Mouse (Mus musculus) embryonic stem cell, embryonic (primary cell): ENCODE measurements around the gene Ttc24.

Source experiments
- CTCF ChIA-PET, 4 experiments: fragments of 300-600 bp in 2 of 4; fragments of 350-600 bp in 2 of 4; sonication (Branson Sonifier 250); formaldehyde crosslinking; loops; one replicate each; lab custom pipeline; 2022; ENCODE audit warnings: inconsistent platforms in 2 of 4; lab: Charles Lee
- POLR2A ChIA-PET, 4 experiments: fragments of 300-600 bp in 2 of 4; fragments of 350-600 bp in 2 of 4; sonication (Branson Sonifier 250); formaldehyde crosslinking; loops; one replicate each; lab custom pipeline; 2022; ENCODE audit warnings: antibody characterized with exemption in 4 of 4, inconsistent platforms in 1 of 4; lab: Charles Lee

Gene Ttc24

DNA sequence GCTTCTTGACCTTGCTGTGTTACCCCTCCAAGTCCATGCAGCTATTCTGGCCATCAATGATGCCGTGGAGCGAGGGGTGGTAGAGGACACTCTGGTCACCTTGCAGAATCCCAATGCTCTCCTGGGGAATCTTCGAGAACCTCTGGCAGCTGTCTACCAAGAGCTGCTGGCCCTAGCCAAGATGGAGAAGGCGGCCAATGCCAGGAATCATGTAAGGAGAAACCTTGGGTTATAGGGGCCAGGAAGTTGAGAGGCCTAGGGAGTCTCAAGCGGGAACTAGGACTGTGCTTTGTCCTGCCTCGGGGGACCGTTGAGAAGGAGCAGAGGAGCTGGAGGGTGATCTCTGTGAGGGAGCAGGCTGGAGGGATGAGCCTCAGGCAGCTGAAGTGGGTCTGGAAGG is 12.0 kb upstream of the Ttc24 start:
- POLR2A ChIA-PET: interaction anchor here in 2 of 4 experiments (0.5 to 2.4 kb wide), 4 partner anchors 9 to 85 kb away, joined by 3 to 5 read pairs (median 3); partner anchors contain the start of gene Iqgap3 (in 1 of the 2)
- CTCF ChIA-PET: interaction anchor here in 1 of 4 experiments (0.6 to 1.0 kb wide), 3 partner anchors 59 to 401 kb away, joined by 3 to 6 read pairs (median 4); no protein-coding TSS in a partner anchor

DNA sequence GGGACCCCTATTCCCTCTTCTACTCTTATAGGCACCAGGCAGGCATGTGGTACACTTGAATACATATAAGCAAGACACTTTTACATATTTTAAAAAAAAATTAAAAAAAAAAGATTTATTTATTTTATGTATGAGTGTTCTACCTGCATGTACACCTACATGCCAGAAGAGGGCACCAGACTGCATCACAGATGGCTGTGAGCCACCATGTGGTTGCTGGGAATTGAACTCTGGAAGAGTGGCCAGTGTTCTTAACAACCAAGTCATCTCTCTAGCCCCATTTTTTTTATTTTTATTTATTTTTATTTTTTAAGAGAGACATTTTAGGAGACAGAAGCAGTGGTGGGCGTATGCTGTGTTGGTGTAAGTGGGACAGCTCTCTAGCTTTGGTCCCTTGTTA is 9.6 kb upstream of the Ttc24 start:
- ChIA-PET POLR2A (interaction anchor here in 2 of 4 experiments (0.7 to 1.4 kb wide), 6 partner anchors 20 to 577 kb away, joined by 3 to 4 read pairs (median 4); no protein-coding TSS in a partner anchor), CTCF (interaction anchor here (0.6 to 1.5 kb wide), 7 partner anchors 17 to 155 kb away, joined by 3 to 8 read pairs (median 3); no protein-coding TSS in a partner anchor)

DNA sequence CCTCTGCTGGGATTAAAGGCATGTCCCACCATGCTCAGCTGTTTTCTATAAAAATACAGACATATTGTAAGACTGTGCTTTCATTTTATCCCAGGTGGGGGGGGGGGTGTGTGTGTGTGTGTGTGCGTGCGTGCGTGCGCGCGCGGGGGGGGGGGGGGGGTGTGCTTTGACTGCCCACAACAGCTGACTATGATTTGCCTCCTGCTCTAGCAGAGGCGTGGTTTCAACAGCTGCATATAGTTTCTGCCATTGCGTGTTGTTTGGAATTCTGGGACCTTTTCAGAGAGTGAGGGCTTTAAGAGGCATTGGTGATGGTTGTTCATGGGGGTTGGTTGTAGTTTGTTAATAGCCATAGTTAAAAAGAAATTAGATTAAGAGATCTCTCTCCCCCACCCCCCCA is 7.4 kb upstream of the Ttc24 start:
- POLR2A ChIA-PET: interaction anchor here in 2 of 4 experiments (0.6 to 1.7 kb wide), 3 partner anchors 89 to 346 kb away, joined by 3 to 5 read pairs (median 4); no protein-coding TSS in a partner anchor
- CTCF ChIA-PET: interaction anchor here in 3 of 4 experiments (0.6 to 1.3 kb wide), 6 partner anchors 17 to 351 kb away, joined by 3 to 4 read pairs (median 3); no protein-coding TSS in a partner anchor

DNA sequence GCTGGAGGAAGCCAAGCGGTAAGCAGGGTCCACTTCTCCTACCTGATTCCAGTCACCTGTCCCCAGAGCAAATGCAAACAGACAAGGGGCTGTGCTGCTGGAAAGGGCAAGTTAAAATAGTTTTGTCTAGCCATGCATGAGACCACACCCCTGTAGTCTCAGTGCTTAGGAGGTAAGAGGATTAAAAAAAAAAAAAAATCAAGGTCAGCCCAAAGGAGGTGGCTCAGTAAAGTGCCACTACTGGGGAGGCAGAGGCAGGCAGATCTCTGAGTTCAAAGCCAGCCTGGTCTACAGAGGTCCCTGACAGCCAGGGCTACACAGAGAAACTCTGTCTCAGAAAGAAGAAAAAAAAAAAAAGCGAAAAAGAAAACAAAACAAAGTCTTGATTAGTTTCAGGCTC is 5.9 kb upstream of the Ttc24 start:
- POLR2A ChIA-PET: interaction anchor here in 3 of 4 experiments (0.6 to 1.0 kb wide), 4 partner anchors 24 to 469 kb away, joined by 3 to 6 read pairs (median 4); partner anchors contain the start of gene Ubqln4 (in 1 of the 3)
- CTCF ChIA-PET: interaction anchor here in 2 of 4 experiments (0.7 to 0.9 kb wide), 3 partner anchors 22 to 742 kb away, joined by 3 read pairs; no protein-coding TSS in a partner anchor

DNA sequence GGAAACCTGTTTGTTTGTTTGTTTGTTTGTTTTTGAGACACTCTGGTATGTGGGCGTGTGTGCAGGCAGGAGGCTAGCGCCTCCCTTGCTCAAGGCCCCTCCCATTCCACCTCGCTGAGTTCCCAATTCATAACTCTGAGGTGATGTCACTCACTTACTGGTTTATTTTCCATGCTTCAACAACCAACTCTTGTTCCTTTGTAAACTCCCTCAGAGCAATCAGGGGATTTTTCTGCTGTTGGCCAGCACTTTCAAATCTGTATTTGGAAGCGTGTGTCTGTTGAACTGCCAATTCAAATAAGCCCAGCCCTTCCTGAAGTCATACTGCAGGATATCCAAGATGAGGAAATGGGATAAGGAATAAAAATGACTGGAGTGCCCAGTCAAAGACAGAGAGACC is 4.6 kb upstream of the Ttc24 start:
- POLR2A ChIA-PET: interaction anchor here in 3 of 4 experiments (0.8 to 3.4 kb wide), 24 partner anchors 10 to 197 kb away, joined by 3 to 15 read pairs (median 4); partner anchors contain the start of genes Hdgf (in 1 of the 3), Nes (in 1 of the 3) and Prcc (in 1 of the 3)

DNA sequence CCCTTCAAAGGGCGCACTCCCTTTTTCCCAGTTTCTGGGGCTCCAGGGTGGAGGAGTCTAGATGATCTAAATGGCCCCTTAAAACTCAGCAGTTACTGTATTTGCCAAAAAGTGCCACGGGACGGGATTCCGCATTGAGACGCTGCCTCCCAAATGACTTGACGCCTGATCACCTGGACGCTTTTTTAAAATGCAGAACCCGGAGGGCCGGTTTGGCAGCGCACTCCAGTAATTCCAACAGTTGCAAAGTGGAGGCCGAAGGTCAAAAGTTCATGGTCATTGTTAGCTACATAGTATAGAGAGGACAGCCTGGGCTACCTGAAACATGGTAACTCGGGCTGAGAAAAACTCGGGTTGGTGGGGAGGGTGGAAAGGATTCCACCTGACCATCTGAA is 4.1 kb upstream of the Ttc24 start:
- CTCF ChIA-PET: interaction anchor here (0.6 to 2.0 kb wide), 22 partner anchors 10 to 164 kb away, joined by 3 to 14 read pairs (median 5); partner anchors contain the start of gene Nes (in 3 of the 4)
- POLR2A ChIA-PET: interaction anchor here in 3 of 4 experiments (0.8 to 3.4 kb wide), 44 partner anchors 9 to 254 kb away, joined by 3 to 15 read pairs (median 4); partner anchors contain the start of genes Prcc (in 2 of the 3), Smg5 (in 2 of the 3), Tmem79 (in 2 of the 3) and Bcan (in 1 of the 3)

More for the DNA sequence above, 4.6 kb upstream of the Ttc24 start:
- CTCF ChIA-PET: interaction anchor here in 3 of 4 experiments (0.7 to 2.0 kb wide), 11 partner anchors 10 to 164 kb away, joined by 3 to 14 read pairs (median 6); partner anchors contain the start of gene Nes (in 3 of the 3)

DNA sequence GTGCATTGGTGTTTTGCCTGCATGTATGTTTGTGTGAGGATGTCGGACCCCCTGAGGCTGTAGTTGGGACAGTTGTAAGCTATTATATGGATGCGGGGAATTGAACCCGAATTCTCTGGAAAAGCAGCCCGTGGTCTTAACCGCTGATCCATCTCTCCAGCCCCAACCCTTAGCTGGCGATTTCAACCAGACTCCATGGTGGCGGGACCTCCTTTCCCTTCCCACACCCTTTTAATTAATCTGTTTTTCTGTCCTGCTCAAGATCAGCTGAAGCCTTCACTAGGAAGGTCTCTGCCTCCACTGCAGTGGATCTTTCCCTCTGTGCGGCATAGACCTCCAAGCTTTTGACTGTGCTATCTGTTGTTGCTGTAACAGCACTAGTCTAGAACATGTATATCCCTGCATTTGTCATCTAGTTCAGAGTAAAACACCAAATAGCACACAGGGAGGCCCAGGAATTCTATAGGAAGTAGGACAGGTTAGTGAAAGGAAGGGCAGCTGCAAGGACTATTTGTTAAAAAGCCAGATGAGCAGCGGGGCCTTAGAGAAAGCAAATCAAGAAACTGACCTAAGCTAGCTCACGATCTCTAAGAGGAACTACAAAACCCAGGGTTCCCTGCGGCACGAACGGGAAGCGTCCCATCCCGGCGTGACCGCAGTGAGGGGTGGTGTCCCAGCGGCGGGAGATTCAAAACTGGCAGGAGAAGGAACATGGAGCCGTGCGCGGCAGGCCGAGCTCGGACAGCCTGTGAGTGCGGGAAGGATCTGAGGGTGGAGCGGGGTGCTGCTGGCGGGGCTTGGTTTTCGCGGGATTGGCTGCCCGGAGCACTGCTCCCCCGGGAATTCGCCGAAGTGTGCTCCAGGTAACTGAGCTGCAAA is 3.5 kb upstream of the Ttc24 start, which contains the start of gene Iqgap3:
Gene Iqgap3, plus strand, starts transcription at position 627 of the 879 bp plus-strand sequence.
- POLR2A ChIA-PET: interaction anchor here in 3 of 4 experiments (0.6 to 3.4 kb wide), 63 partner anchors 9 to 254 kb away, joined by 3 to 15 read pairs (median 4); partner anchors contain the start of genes Prcc (in 2 of the 3), Smg5 (in 2 of the 3), Tmem79 (in 2 of the 3) and Bcan (in 1 of the 3)

DNA sequence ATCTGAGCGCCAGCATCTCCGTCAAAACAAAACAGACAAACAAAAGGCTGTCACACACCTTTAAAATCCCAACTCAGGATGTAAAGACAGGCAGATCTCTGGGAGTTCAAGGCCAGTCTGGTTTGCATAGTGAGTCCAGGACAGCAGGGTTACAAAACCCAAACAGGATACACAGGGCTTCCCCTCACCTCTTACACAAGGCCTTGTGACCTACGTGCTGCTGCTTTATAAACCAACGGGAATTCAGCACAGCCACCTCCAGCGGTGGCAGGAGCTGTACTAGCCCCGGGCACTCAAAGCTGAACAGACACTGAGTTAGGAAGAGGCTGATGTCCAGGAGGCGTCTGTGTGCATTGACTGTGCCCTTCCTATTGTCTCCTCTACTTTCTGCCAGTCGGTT is 663 bp downstream of the Ttc24 start:
- ChIA-PET POLR2A (interaction anchor here in 2 of 4 experiments (0.6 to 0.8 kb wide), 4 partner anchors 8 to 154 kb away, joined by 3 to 5 read pairs (median 4); no protein-coding TSS in a partner anchor), CTCF (interaction anchor here in 1 of 4 experiments (0.6 to 1.2 kb wide), 3 partner anchors 16 to 66 kb away, joined by 3 to 7 read pairs (median 5); no protein-coding TSS in a partner anchor)

More for the DNA sequence above, 3.5 kb upstream of the Ttc24 start, which contains the start of gene Iqgap3:
- CTCF ChIA-PET: interaction anchor here (0.6 to 2.0 kb wide), 29 partner anchors 9 to 277 kb away, joined by 3 to 14 read pairs (median 4); partner anchors contain the start of genes Nes (in 3 of the 4) and Mef2d (in 1 of the 4)

DNA sequence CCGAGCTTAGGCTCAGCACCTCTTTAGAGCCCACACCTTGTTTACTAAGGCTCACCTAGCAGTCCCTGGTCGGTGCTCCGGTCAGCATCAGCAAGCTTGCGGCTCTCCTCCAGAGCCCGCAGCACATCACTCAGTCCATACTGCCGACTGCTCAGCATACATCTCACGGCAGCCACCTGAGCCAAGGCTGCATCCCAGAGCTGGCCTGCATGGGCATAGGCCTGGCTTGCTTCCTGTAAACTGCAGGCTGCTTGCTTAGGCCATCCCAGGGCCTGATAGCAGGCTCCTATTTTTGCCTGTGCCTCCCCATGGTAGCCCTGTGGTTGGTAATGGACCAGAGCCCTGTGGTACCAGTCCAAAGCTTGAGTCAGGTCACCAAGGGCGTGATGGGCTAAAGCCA is 3.3 kb downstream of the Ttc24 start:
- CTCF ChIA-PET: interaction anchor here in 3 of 4 experiments (0.6 to 6.8 kb wide), 9 partner anchors 54 to 307 kb away, joined by 3 to 76 read pairs (median 3); no protein-coding TSS in a partner anchor
- POLR2A ChIA-PET: interaction anchor here in 1 of 4 experiments (1.0 kb wide), 1 partner anchor 65 kb away, joined by 3 read pairs; no protein-coding TSS in a partner anchor

DNA sequence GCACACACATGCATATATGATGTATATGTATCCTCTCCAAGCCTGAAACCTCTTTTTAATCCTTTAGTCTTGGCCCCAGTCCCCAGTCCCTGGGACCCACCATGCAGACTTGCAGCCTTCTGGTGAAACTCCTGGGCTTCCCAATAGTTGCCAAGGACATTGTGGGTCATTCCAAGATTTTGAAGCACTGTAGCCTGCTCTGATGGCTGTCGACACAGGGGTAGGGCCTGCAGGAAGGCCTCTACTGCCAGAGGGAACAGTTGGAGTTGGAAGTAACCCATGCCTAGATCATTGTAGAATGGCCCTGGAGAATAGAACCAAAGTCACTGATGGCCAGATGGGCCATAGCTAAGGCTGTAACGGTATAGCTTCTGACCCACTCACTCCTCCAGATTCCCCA is 3.8 kb downstream of the Ttc24 start:
- ChIA-PET POLR2A (interaction anchor here in 1 of 4 experiments (1.0 kb wide), 2 partner anchors 65 to 69 kb away, joined by 3 read pairs; no protein-coding TSS in a partner anchor), CTCF (interaction anchor here in 3 of 4 experiments (0.6 to 6.8 kb wide), 8 partner anchors 55 to 306 kb away, joined by 3 to 76 read pairs (median 3); no protein-coding TSS in a partner anchor)

DNA sequence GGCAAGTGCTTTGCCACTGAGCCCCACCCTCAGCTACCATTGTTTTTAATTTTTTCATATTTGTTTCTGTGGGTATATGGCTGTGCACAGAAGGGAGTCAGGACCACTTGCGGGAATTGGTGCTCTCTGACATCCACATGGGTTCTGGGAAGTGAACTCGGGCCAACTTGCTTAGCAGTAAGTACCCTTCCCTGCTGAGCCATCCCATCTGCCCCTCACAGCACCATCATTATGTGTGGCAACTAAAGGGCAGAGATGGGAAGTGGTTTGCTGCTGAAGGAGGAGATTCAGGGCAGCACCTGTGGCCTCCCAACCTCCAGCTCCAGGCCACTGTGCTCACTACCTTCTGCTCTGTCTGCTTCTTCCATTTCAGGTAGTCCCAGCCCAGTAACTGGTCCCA is 4.5 kb downstream of the Ttc24 start:
- CTCF ChIA-PET: interaction anchor here in 2 of 4 experiments (1.7 to 6.8 kb wide), 3 partner anchors 57 to 63 kb away, joined by 6 to 76 read pairs (median 9); no protein-coding TSS in a partner anchor
- POLR2A ChIA-PET: interaction anchor here in 1 of 4 experiments (1.0 to 2.6 kb wide), 2 partner anchors 9 to 70 kb away, joined by 3 to 5 read pairs; no protein-coding TSS in a partner anchor

DNA sequence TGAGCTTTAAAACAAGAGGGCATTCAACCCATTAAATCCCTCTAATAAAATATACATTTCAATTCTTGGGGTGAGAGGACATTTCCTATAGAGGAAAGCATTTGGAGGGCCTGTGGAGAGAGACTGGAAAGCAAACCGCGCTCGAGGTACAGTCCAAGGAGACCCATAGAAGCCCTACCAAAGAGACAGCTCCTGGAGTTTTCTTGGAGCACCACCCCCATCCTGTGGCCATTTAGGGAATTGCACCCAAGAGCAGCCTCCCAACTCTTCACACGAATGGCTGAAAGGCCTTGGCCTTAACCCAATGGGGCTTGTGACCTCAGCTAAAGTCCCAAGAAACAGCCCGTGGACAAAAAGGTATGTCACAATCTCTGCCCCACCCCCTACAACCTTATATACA is 6.3 kb downstream of the Ttc24 start:
- CTCF ChIA-PET: interaction anchor here (0.5 to 6.8 kb wide), 69 partner anchors 9 to 1306 kb away, joined by 3 to 76 read pairs (median 4); partner anchors contain the start of genes Hapln2 (in 3 of the 4), Iqgap3 (in 3 of the 4), Nes (in 2 of the 4) and Bcan (in 1 of the 4)

DNA sequence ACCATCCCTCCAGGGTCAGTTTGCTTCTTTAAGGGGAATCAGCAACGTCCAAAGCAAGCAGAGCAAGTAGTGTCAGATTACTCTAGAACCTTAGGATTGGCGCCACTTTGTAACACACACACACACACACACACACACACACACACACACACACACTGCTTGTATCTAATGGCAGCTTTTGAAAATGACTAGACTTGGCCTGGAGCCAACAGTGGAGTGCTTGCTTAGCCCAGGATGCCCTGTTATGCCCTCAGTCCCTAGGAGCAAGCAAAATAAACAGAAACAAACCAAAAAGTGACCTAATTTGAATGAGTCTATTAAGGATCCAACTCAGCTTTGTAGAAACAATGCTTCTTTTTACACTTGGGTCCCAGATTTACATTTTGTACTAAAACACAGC is 9.7 kb downstream of the Ttc24 start:
- ChIA-PET POLR2A (interaction anchor here in 1 of 4 experiments (0.6 to 2.7 kb wide), 3 partner anchors 13 to 86 kb away, joined by 3 to 13 read pairs (median 3); partner anchors contain the start of gene Iqgap3), CTCF (interaction anchor here in 2 of 4 experiments (0.7 to 6.8 kb wide), 4 partner anchors 19 to 312 kb away, joined by 3 to 76 read pairs (median 19); partner anchors contain the start of gene Hapln2 (in 1 of the 2))

More for the DNA sequence above, 6.3 kb downstream of the Ttc24 start:
- POLR2A ChIA-PET: interaction anchor here in 3 of 4 experiments (0.5 to 3.2 kb wide), 27 partner anchors 9 to 545 kb away, joined by 3 to 13 read pairs (median 5); partner anchors contain the start of genes Bcan (in 2 of the 3), Gpatch4 (in 2 of the 3), Hapln2 (in 2 of the 3) and Iqgap3 (in 1 of the 3)

DNA sequence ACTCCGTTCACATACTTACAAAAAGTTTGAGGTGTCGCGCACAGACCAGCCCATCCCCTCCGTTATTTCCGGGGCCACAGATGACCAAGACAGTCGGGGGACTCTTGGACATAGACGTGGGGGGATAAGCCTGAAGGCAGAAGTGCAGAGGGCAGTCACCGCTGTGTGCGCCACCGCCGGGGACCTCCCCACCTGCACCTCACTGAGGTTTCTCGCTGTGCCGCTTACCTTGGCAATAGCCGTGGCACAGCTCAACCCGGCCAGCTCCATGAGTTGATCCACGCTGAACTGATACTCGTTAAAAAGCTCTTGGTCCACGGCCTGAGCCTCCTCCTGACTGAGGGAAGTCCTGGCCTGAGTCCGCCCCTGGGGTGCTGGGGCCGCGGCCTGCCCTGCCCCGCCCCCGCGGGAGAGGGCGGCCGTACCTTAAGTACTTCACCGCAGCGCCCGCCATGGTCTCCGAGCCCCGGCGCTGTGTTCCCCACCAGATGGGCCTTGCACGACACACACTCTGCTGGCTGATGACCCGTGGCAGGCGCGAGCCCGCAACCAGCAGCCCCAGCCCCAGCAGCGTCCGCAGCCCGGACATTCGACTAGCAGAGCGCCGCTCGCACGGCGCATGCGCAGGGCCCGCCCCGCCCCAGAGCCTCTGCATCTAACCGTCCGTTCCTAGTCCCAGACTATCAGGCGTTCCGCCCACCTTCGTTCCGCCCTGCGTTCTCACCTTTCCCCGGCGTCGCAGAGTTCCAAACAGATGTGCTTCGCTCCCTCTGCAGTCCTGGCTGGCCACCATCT is 20.0 kb downstream of the Ttc24 start, which contains the start of gene Naxe:
Gene Naxe, minus strand, starts transcription at position 594 of the 795 bp plus-strand sequence.
- ChIA-PET CTCF (interaction anchor here in 2 of 4 experiments (0.5 to 1.1 kb wide), 3 partner anchors 12 to 88 kb away, joined by 3 to 4 read pairs (median 3); partner anchors contain the start of gene Mef2d (in 1 of the 2)), POLR2A (interaction anchor here in 3 of 4 experiments (1.0 to 2.3 kb wide), 9 partner anchors 10 to 83 kb away, joined by 3 to 12 read pairs (median 5); partner anchors contain the start of gene Gpatch4 (in 3 of the 3))

DNA sequence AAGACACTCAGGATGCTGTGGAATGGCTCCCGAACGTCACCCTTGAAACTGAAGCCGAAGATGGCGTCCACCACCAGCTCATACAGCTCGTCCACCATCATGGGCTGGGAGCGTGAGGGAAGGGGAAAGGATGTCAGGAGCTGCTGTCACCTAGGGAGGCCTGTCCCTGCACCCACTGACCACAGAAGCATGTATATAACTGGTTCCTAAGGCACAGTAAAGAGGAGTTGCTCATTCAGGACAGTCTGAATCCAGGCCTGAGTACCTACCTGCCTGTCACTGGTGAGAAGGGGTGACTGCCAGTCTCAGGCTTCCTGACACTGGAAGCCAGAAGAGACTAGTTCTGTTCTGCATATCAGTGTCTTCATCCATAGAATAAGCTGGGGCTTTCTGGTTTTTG is 21.1 kb downstream of the Ttc24 start:
- ChIA-PET CTCF (interaction anchor here in 1 of 4 experiments (1.1 kb wide), 1 partner anchor 13 kb away, joined by 3 read pairs; no protein-coding TSS in a partner anchor), POLR2A (interaction anchor here in 3 of 4 experiments (0.6 to 1.9 kb wide), 8 partner anchors 9 to 353 kb away, joined by 3 to 12 read pairs (median 5); partner anchors contain the start of gene Gpatch4 (in 2 of the 3))
